Mouse (Mus musculus): ENCODE data around the gene Vmn1r125. TPM values are rescaled to one million over a fixed set of nuclear protein-coding genes. Genes with fewer than 3 reads are reported as not detected.
"Not testable (repeated sequence)": the region's sequence is repeated elsewhere in the genome, so short reads cannot be mapped to it uniquely, and the experiment has no call there.

Gene Vmn1r125
- not detected in 2 replicates for total RNA-seq (2014; rRNA removed)
- not detected in 2 replicates for polyA plus RNA-seq (2012; rRNA removed)

DNA sequence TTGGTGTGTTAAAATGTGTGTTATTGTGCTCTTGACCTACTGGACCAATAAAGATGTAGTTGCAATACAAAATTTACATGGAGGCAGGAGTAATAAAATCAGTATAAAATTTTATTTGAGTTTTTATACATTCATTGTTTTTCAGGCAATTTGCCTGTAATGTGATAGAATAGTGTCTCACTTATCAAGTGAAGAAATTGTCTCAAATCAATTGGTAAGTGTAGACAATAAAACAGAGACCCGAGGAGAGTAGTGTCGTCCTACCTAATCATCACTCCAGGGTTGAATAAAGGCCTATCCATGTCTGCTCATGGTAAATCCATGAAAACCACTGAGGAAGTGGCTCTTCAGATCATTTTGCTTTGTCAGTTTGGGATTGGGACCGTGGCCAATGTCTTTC lies at the start of gene Vmn1r125:
Gene Vmn1r125 (plus strand): TSS at position 301 of the 400 bp plus-strand sequence.
- H3K36me3 ChIP-seq (ENCODE audit: control insufficient read depth, insufficient read depth, low read length); H3K4me3 ChIP-seq (ENCODE audit: insufficient read depth, low read depth, low read length); H3K9ac ChIP-seq (ENCODE audit: low read depth, low read length); H3K27ac ChIP-seq (replicated peaks; ENCODE audit: insufficient read depth, low read depth, low read length); H3K4me1 ChIP-seq (ENCODE audit: control insufficient read depth, insufficient read depth, low read length); H3K79me2 ChIP-seq (ENCODE audit: control insufficient read depth, insufficient read depth, low read length); DNase-seq (ENCODE audit: extremely low read depth, low read depth, low spot score); H3K27me3 ChIP-seq (ENCODE audit: control insufficient read depth, insufficient read depth, low read length): not testable (repeated sequence)
- 53% methylated on average over 3 of the region's 3 CpGs for WGBS

DNA sequence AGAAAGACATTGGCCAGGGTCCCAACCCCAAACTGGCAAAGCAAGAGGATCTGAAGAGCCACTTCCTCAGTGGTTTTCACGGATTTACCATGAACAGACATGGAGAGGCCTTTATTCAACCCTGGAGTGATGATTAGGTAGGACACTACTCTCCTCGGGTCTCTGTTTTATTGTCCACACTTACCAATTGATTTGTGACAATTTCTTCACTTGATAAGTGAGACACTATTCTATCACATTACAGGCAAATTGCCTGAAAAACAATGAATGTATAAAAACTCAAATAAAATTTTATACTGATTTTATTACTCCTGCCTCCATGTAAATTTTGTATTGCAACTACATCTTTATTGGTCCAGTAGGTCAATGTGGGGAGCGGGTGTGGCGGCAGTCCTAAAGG lies 11.5 kb upstream of the Vmn1r125 start, which contains the start of gene Vmn1r124:
Gene Vmn1r124 (minus strand): TSS at position 101 of the 400 bp plus-strand sequence.
- H3K27me3 ChIP-seq (ENCODE audit: control insufficient read depth, insufficient read depth, low read length); H3K4me3 ChIP-seq (ENCODE audit: insufficient read depth, low read depth, low read length); H3K4me1 ChIP-seq (ENCODE audit: control insufficient read depth, insufficient read depth, low read length); H3K36me3 ChIP-seq (ENCODE audit: control insufficient read depth, insufficient read depth, low read length); H3K79me2 ChIP-seq (ENCODE audit: control insufficient read depth, insufficient read depth, low read length); H3K27ac ChIP-seq (replicated peaks; ENCODE audit: insufficient read depth, low read depth, low read length); H3K9ac ChIP-seq (ENCODE audit: low read depth, low read length); DNase-seq (ENCODE audit: extremely low read depth, low read depth, low spot score): not testable (repeated sequence)
- 67% methylated on average over 4 of the region's 4 CpGs for WGBS

DNA sequence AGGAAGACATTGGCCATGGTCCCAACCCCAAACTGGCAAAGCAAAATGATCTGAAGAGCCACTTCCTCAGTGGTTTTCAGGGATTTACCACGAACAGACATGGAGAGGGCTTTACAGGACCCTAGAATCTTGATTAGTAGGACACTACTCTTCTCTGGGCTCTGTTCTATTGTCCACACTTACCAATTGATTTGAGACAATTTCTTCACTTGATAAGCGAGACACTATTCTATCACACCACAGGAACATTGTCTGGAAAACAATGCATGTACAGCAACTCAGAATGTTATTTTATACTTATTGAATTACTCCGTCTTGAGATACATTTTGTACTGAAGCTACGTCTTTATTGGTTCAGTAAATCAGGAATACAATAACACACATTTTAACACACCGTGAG lies 29.4 kb downstream of the Vmn1r125 start, which contains the start of gene Vmn1r126:
Gene Vmn1r126 (minus strand): TSS at position 101 of the 400 bp plus-strand sequence.
- not testable (repeated sequence) for H3K36me3 ChIP-seq (ENCODE audit: control insufficient read depth, insufficient read depth, low read length); H3K4me1 ChIP-seq (ENCODE audit: control insufficient read depth, insufficient read depth, low read length); H3K4me3 ChIP-seq (ENCODE audit: insufficient read depth, low read depth, low read length); DNase-seq (ENCODE audit: extremely low read depth, low read depth, low spot score); H3K27ac ChIP-seq (replicated peaks; ENCODE audit: insufficient read depth, low read depth, low read length); H3K27me3 ChIP-seq (ENCODE audit: control insufficient read depth, insufficient read depth, low read length); H3K79me2 ChIP-seq (ENCODE audit: control insufficient read depth, insufficient read depth, low read length); H3K9ac ChIP-seq (ENCODE audit: low read depth, low read length)
- no CpG with 5 or more reads among the region's 5 CpGs for WGBS

GRCm38 (mm10) chr7:21319761-21320160 lies 47.8 kb downstream of the Vmn1r125 start, which contains the start of gene Vmn1r127:
Gene Vmn1r127, minus strand, starts transcription at chr7:21319861.
- DNase-seq (ENCODE audit: extremely low read depth, low read depth, low spot score); H3K9ac ChIP-seq (ENCODE audit: low read depth, low read length); H3K27me3 ChIP-seq (ENCODE audit: control insufficient read depth, insufficient read depth, low read length); H3K79me2 ChIP-seq (ENCODE audit: control insufficient read depth, insufficient read depth, low read length); H3K27ac ChIP-seq (replicated peaks; ENCODE audit: insufficient read depth, low read depth, low read length); H3K4me3 ChIP-seq (ENCODE audit: insufficient read depth, low read depth, low read length); H3K36me3 ChIP-seq (ENCODE audit: control insufficient read depth, insufficient read depth, low read length); H3K4me1 ChIP-seq (ENCODE audit: control insufficient read depth, insufficient read depth, low read length): not testable (repeated sequence)
- WGBS, result no CpG with 5 or more reads among the region's 3 CpGs

Other genes with a start within 250 kb of the Vmn1r125 start
- not detected in 2 replicates for gene Vmn1r120, start 218.4 kb upstream of the Vmn1r125 start, total RNA-seq (2014; rRNA removed)
- not detected in 2 replicates for gene Vmn1r120, start 218.4 kb upstream of the Vmn1r125 start, polyA plus RNA-seq (2012; rRNA removed)
- not detected in 2 replicates for gene Vmn1r121, start 173.7 kb upstream of the Vmn1r125 start, total RNA-seq (2014; rRNA removed)
- not detected in 2 replicates for gene Vmn1r121, start 173.7 kb upstream of the Vmn1r125 start, polyA plus RNA-seq (2012; rRNA removed)
- gene Vmn1r122, start 138.1 kb upstream of the Vmn1r125 start, total RNA-seq (2014; rRNA removed), result not detected in 2 replicates
- gene Vmn1r122, start 138.1 kb upstream of the Vmn1r125 start, polyA plus RNA-seq (2012; rRNA removed), result not detected in 2 replicates
- not detected in 2 replicates for gene Vmn1r123, start 110.0 kb upstream of the Vmn1r125 start, total RNA-seq (2014; rRNA removed)
- not detected in 2 replicates for gene Vmn1r123, start 110.0 kb upstream of the Vmn1r125 start, polyA plus RNA-seq (2012; rRNA removed)
- gene Gm5157, start 81.8 kb upstream of the Vmn1r125 start, total RNA-seq (2014; rRNA removed), result not detected in 2 replicates
- not detected in 2 replicates for gene Gm5157, start 81.8 kb upstream of the Vmn1r125 start, polyA plus RNA-seq (2012; rRNA removed)
- not detected in 2 replicates for gene Vmn1r124, start 11.6 kb upstream of the Vmn1r125 start, total RNA-seq (2014; rRNA removed)
- not detected in 2 replicates for gene Vmn1r124, start 11.6 kb upstream of the Vmn1r125 start, polyA plus RNA-seq (2012; rRNA removed)
- not detected in 2 replicates for gene Vmn1r126, start 29.3 kb downstream of the Vmn1r125 start, total RNA-seq (2014; rRNA removed)
- not detected in 2 replicates for gene Vmn1r126, start 29.3 kb downstream of the Vmn1r125 start, polyA plus RNA-seq (2012; rRNA removed)
- not detected in 2 replicates for gene Vmn1r127, start 47.7 kb downstream of the Vmn1r125 start, total RNA-seq (2014; rRNA removed)
- not detected in 2 replicates for gene Vmn1r127, start 47.7 kb downstream of the Vmn1r125 start, polyA plus RNA-seq (2012; rRNA removed)
- not detected in 2 replicates for gene Vmn1r128, start 77.2 kb downstream of the Vmn1r125 start, total RNA-seq (2014; rRNA removed)
- not detected in 2 replicates for gene Vmn1r128, start 77.2 kb downstream of the Vmn1r125 start, polyA plus RNA-seq (2012; rRNA removed)
- gene Vmn1r129, start 89.1 kb downstream of the Vmn1r125 start, total RNA-seq (2014; rRNA removed), result not detected in 2 replicates
- gene Vmn1r129, start 89.1 kb downstream of the Vmn1r125 start, polyA plus RNA-seq (2012; rRNA removed), result not detected in 2 replicates
- gene Gm6882, start 160.6 kb downstream of the Vmn1r125 start, total RNA-seq (2014; rRNA removed), result not detected in 2 replicates
- not detected in 2 replicates for gene Gm6882, start 160.6 kb downstream of the Vmn1r125 start, polyA plus RNA-seq (2012; rRNA removed)
- gene Vmn1r130, start 239.6 kb downstream of the Vmn1r125 start, total RNA-seq (2014; rRNA removed), result not detected in 2 replicates
- not detected in 2 replicates for gene Vmn1r130, start 239.6 kb downstream of the Vmn1r125 start, polyA plus RNA-seq (2012; rRNA removed)

All from liver, adult 2 months (tissue).